Mouse (Mus musculus) kidney, postnatal 36 days (tissue): ENCODE results near the gene Dnajc7.
"Not testable (repeated sequence)": the region's sequence is repeated elsewhere in the genome, so short reads cannot be mapped to it uniquely, and the experiment has no call there.

Source experiments
- DNase-seq, 2 experiments: peaks; one replicate each; pipeline ENCODE4 v3.0.0; 2021 to 2022; ENCODE audit warnings: mixed read lengths in 2 of 2

The Dnajc7 gene

DNA sequence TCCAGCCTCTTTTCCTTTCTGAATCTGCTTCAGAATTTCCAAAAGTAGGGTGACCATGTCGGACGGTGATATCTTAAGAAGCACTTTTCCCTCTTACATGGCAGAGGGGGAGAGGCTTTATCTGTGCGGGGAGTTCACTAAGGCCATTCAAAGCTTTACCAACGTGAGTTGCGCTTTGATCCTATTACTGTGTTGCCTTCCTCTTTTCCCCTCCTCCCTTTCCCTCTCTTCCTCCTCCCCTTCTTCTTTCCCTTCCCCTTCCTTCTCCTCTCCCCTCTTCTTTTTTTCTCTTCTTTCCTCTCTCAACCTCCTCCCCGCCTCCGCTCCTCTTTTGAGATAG, 74.3 kb downstream of the Dnajc7 start:
- no peak for DNase-seq

- peak; percentile 94 to 95 for DNase-seq
These were observed 74.9 kb downstream of the Dnajc7 start, which contains the start of gene Ttc25 for GRCm38 (mm10) chr11:100544832-100545745. Ttc25 (plus strand) TSS chr11:100545607.

- DNase-seq = no peak
These were observed 78.4 kb downstream of the Dnajc7 start for GRCm38 (mm10) chr11:100541577-100541976.

DNA sequence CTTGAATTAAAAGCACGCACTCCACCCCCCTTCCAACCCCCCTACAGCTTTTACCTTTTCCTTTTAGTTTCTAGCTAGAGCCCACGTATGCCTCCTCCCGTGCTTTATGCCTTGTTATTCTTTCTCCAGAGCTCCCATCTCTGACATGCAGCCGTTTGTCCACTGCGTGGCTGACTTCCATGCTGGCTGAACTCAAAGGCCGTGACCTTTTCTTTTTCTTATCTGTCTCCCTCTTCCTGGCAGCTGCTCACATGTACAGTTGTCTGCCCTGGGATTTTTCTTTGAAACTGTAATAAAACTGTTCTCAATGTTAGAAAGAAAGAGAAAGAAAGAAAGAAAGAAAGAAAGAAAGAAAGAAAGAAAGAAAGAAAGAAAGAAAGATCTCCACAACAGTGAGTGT, 79.0 kb downstream of the Dnajc7 start:
- no peak for DNase-seq

DNA sequence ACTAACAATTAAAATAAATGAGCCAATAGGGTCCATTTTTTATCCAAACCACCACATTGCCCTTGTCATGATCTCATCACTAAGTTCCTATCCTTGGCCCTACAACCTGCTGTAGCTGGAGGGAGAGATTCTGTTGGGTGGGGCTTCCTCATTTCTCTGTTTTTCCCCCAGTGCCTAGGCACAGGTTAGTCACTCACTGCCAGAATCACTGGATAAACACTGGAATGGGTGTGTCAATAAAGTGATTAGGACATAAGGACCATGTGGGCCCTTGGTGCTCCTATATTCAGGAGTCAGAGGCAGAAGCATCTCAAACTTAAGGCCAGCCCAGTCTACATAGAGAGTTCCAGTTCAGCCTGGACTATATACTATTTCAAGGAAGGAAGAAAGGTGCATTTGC, 83.5 kb downstream of the Dnajc7 start:
- DNase-seq = no peak

- no peak for DNase-seq
These were observed 84.0 kb downstream of the Dnajc7 start for GRCm38 (mm10) chr11:100535996-100536395.

GRCm38 (mm10) chr11:100534821-100535220, 85.1 kb downstream of the Dnajc7 start:
- not testable (repeated sequence) for DNase-seq

DNA sequence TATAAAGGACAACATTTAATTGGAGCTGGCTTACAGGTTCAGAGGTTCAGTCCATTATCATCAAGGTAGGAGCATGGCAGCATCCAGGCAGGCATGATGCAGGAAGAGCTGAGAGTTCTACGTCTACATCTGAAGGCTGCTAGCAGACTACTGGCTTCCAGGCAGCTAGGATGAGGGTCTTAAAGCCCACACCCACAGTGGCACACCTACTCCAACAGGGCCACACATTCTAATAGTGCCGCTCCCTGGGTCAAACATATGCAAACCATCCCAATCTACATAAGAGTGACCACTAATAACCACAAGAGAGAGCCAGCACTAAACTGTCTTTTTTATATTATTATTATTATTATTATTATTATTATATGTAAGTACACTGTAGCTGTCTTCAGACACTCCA, 85.6 kb downstream of the Dnajc7 start:
- DNase-seq = not testable (repeated sequence)

- no peak for DNase-seq
These were observed 86.1 kb downstream of the Dnajc7 start for GRCm38 (mm10) chr11:100533871-100534270.
